Comparison of ENCODE assay signal across 23 mouse cellular contexts in genomic region chr14:30297492-30297891, GRCm38 (mm10).
DNase-seq lines count a peak whose midpoint lies in the region; ATAC-seq lines count a peak whose summit lies in the region.
"Had no signal": no experiment of that assay in that cellular context is flagged by ENCODE, and none has a peak within 500 bp of the region (broad histone marks: within the 10 kb centered on the region; RNA-seq: fewer than 3 reads in every experiment).

No protein-coding gene starts in this region.

- no peak for DNase-seq in cerebellum, postnatal 14 days
- no peak for DNase-seq in frontal cortex, postnatal 36 days (ENCODE audit: low spot score in 2 of 2)
- peak; percentile 28 for DNase-seq in right cerebral cortex, adult 18-20 months
- DNase-seq in right cerebral cortex, adult 2 months (ENCODE audit: low spot score in 2 of 2): no peak
- peak; percentile 75 for DNase-seq in brain, adult 2 months (ENCODE audit: low read depth, low spot score)
- DNase-seq: adrenal gland, adult 8-10 months; adrenal gland, postnatal 14 days; adrenal gland, postnatal 36 days; B cell, adult 2 months; cerebellum, adult 11-12 months; cerebellum, adult 2 months; cerebellum, adult 9-10 months; cerebellum, postnatal 10 days; cerebellum, postnatal 36 days; embryo, embryonic 11 days had no signal

- ATAC-seq in cerebellum, adult (ENCODE audit: insufficient number of reproducible peaks, low FRiP score, low TSS enrichment): peak; percentile 49; the same call in 1 of the 2 replicates
- ATAC-seq in frontal cortex, adult (ENCODE audit: low TSS enrichment): peak; percentile 93
- ATAC-seq in megakaryocyte, adult 5-6 weeks (ENCODE audit: poor library complexity, severe bottlenecking): no peak
- ATAC-seq: activated CD4-positive, CD25-positive, alpha-beta regulatory T cell, adult 4 months; CD4-positive, CD25-positive, alpha-beta regulatory T cell, adult 4 months; forebrain, embryonic 13.5 days; forebrain, embryonic 15.5 days; Patski had no signal

Comparison
In these comparisons a context has a peak if more than half of its experiments do, and no peak if none do; other contexts are left out.
1. DNase-seq: peak in right cerebral cortex, adult 18-20 months (single experiment) and brain, adult 2 months (single experiment); none in cerebellum, postnatal 14 days (0 of 2), frontal cortex, postnatal 36 days (0 of 2) and right cerebral cortex, adult 2 months (0 of 2).